Mouse (Mus musculus) liver, adult 2 months (tissue): ENCODE measurements at regions not wholly inside any gene's neighbourhood (a gene's known extent, or its start where the extent isn't known, plus 50 kb on each side); places are given as distances from the start of the nearest gene placed in this dataset.

Experiments used
- CTCF ChIP-seq: fragments of 200-500 bp; IDR thresholded peaks from 2 replicates; pipeline ENCODE4 v1.5.1; 2011; ENCODE audit warnings: low read depth, low read length, control low read depth
- POLR2A ChIP-seq: fragments of 200-500 bp; IDR thresholded peaks from 2 replicates; pipeline ENCODE4 v1.6.1; 2011; ENCODE audit warnings: low read length, control low read depth; ENCODE audit not compliant: insufficient read depth; ENCODE audit errors: extremely low read depth

GRCm38 (mm10) chr3:128082463-128082862, 186.3 kb upstream of the Fam241a start:
- TF ChIP-seq CTCF (no peak), POLR2A (no peak)
